Mouse (Mus musculus): ENCODE measurements around the gene Arl4c. TPM values are rescaled to one million over a fixed set of nuclear protein-coding genes. Genes with fewer than 3 reads are reported as not detected.

Arl4c gene
- polyA plus RNA-seq, 1 experiment, result not detected

- Histone ChIP-seq H3K4me3 (ENCODE audit: insufficient read depth, low read depth, low read length) (no peak overlapping the region), H3K27ac (ENCODE audit: insufficient read depth, low read depth, low read length) (no peak overlapping the region), H3K4me1 (ENCODE audit: control insufficient read depth, insufficient read depth, low read length) (0 out of 2 replicates have a peak, but pooled peaks cover 6% of the 10 kb centered on the region)
- TF ChIP-seq POLR2A (IDR thresholded peaks at IDR 0.05; ENCODE audit: insufficient read depth, low read depth, low read length) (no peak), CTCF (IDR thresholded peaks at IDR 0.05; ENCODE audit: insufficient read depth, low read depth, low read length) (no peak)
- WGBS, result 97% methylated on average over 1 of the region's 1 CpGs
Measured at GRCm38 (mm10) chr1:88625190-88625589, 76.8 kb downstream of the Arl4c start.

- WGBS, result 97% methylated on average over 4 of the region's 4 CpGs
- TF ChIP-seq POLR2A (IDR thresholded peaks at IDR 0.05; ENCODE audit: insufficient read depth, low read depth, low read length) (no peak), CTCF (IDR thresholded peaks at IDR 0.05; ENCODE audit: insufficient read depth, low read depth, low read length) (no peak)
- Histone ChIP-seq H3K4me1 (ENCODE audit: control insufficient read depth, insufficient read depth, low read length) (0 out of 2 replicates have a peak, but pooled peaks cover 6% of the 10 kb centered on the region), H3K27ac (ENCODE audit: insufficient read depth, low read depth, low read length) (no peak overlapping the region), H3K4me3 (ENCODE audit: insufficient read depth, low read depth, low read length) (no peak overlapping the region)
Measured at GRCm38 (mm10) chr1:88624376-88624775, 77.6 kb downstream of the Arl4c start.

GRCm38 (mm10) chr1:88623541-88624115 is 78.4 kb downstream of the Arl4c start:
- no peak overlapping the region for H3K27ac ChIP-seq (ENCODE audit: insufficient read depth, low read depth, low read length)
- 0 out of 2 replicates have a peak, but pooled peaks cover 6% of the 10 kb centered on the region for H3K4me1 ChIP-seq (ENCODE audit: control insufficient read depth, insufficient read depth, low read length)
- TF ChIP-seq CTCF (IDR thresholded peaks at IDR 0.05; ENCODE audit: insufficient read depth, low read depth, low read length), result no peak
- TF ChIP-seq POLR2A (IDR thresholded peaks at IDR 0.05; ENCODE audit: insufficient read depth, low read depth, low read length), result no peak
- 74% methylated on average over 8 of the region's 8 CpGs for WGBS
- H3K4me3 ChIP-seq (ENCODE audit: insufficient read depth, low read depth, low read length), result no peak overlapping the region

Other genes starting within 250 kb of the Arl4c start
- not detected in 2 replicates for gene Glrp1, start 192.2 kb downstream of the Arl4c start, polyA plus RNA-seq (2012; ENCODE audit: insufficient read depth, insufficient read length, low replicate concordance, missing spikeins)

All from olfactory bulb, adult 2 months (tissue).